Mouse (Mus musculus): ENCODE data around the gene Pgbd1. TPM values are rescaled to one million over a fixed set of nuclear protein-coding genes. Genes with fewer than 3 reads are reported as not detected.
A peak's percentile ranks its signal among the peaks of the same experiment; 100 is the strongest.

Gene Pgbd1
- total RNA-seq, 2 experiments from 2014 or later: 0.29 to 0.49 TPM

GRCm38 (mm10) chr13:21417298-21418010, 23.4 kb downstream of the Pgbd1 start:
- DNase-seq (ENCODE audit: low spot score in 2 of 2): no peak

GRCm38 (mm10) chr13:21415750-21416149, 25.1 kb downstream of the Pgbd1 start:
- DNase-seq (ENCODE audit: low spot score in 2 of 2): no peak

GRCm38 (mm10) chr13:21415266-21415665, 25.6 kb downstream of the Pgbd1 start:
- no peak for DNase-seq (ENCODE audit: low spot score in 2 of 2)

GRCm38 (mm10) chr13:21414231-21415212, 26.3 kb downstream of the Pgbd1 start:
- DNase-seq (ENCODE audit: low spot score in 2 of 2): no peak

- DNase-seq (ENCODE audit: low spot score in 2 of 2): no peak
These were observed 31.9 kb downstream of the Pgbd1 start for GRCm38 (mm10) chr13:21408805-21409459.

GRCm38 (mm10) chr13:21407969-21408804, 32.7 kb downstream of the Pgbd1 start:
- peak; percentile 36 to 80 for DNase-seq (ENCODE audit: low spot score in 2 of 2)

GRCm38 (mm10) chr13:21407341-21407740, 33.5 kb downstream of the Pgbd1 start:
- DNase-seq (ENCODE audit: low spot score in 2 of 2): no peak

GRCm38 (mm10) chr13:21402848-21403247, 38.0 kb downstream of the Pgbd1 start:
- no peak for DNase-seq (ENCODE audit: low spot score in 2 of 2)

GRCm38 (mm10) chr13:21402287-21402846, 38.5 kb downstream of the Pgbd1 start, which contains the start of gene Zkscan3:
Gene Zkscan3, minus strand, starts transcription at chr13:21402755.
- DNase-seq (ENCODE audit: low spot score in 2 of 2): peak; percentile 76 to 86

GRCm38 (mm10) chr13:21401636-21402286, 39.1 kb downstream of the Pgbd1 start:
- no peak for DNase-seq (ENCODE audit: low spot score in 2 of 2)

- no peak for DNase-seq (ENCODE audit: low spot score in 2 of 2)
These were observed 39.7 kb downstream of the Pgbd1 start for GRCm38 (mm10) chr13:21401166-21401565.

- DNase-seq (ENCODE audit: low spot score in 2 of 2): no peak
These were observed 43.4 kb downstream of the Pgbd1 start for GRCm38 (mm10) chr13:21397486-21397885.

GRCm38 (mm10) chr13:21396048-21396447, 44.8 kb downstream of the Pgbd1 start:
- peak; percentile 20 to 24 for DNase-seq (ENCODE audit: low spot score in 2 of 2)

GRCm38 (mm10) chr13:21395623-21396022, 45.2 kb downstream of the Pgbd1 start:
- DNase-seq (ENCODE audit: low spot score in 2 of 2): no peak

- no peak for DNase-seq (ENCODE audit: low spot score in 2 of 2)
These were observed 45.6 kb downstream of the Pgbd1 start for GRCm38 (mm10) chr13:21395211-21395610.

GRCm38 (mm10) chr13:21377773-21378172, 63.1 kb downstream of the Pgbd1 start:
- DNase-seq (ENCODE audit: low spot score in 2 of 2): no peak

- no peak for DNase-seq (ENCODE audit: low spot score in 2 of 2)
These were observed 68.2 kb downstream of the Pgbd1 start for GRCm38 (mm10) chr13:21372700-21373099.

All from gastrocnemius, postnatal 4 days (tissue).